Mouse (Mus musculus) gastrocnemius, postnatal 4 days (tissue): ENCODE measurements around the gene Pip4k2c. TPM values are rescaled to one million over a fixed set of nuclear protein-coding genes. Genes with fewer than 3 reads are reported as not detected.
A peak's percentile ranks its signal among the peaks of the same experiment; 100 is the strongest.

Experiments
- DNase-seq, 2 experiments: peaks; one replicate each; pipeline ENCODE4 v3.0.0; 2021 to 2022; ENCODE audit warnings: low spot score in 2 of 2, mixed read lengths in 2 of 2
- total RNA-seq, 2 experiments: library from RNA; stranded (reverse); gene quantifications; 2 replicates each; pipeline ENCODE4 v1.2.3; 2021

Pip4k2c gene
- total RNA-seq, 2 experiments from 2014 or later = 11.5 to 12.7 TPM

GRCm38 (mm10) chr10:127189651-127190381 is 21.6 kb downstream of the Pip4k2c start, which contains the start of gene Arhgef25:
Gene Arhgef25, minus strand, starts transcription at chr10:127190083.
- peak; percentile 62 to 69 for DNase-seq

DNA sequence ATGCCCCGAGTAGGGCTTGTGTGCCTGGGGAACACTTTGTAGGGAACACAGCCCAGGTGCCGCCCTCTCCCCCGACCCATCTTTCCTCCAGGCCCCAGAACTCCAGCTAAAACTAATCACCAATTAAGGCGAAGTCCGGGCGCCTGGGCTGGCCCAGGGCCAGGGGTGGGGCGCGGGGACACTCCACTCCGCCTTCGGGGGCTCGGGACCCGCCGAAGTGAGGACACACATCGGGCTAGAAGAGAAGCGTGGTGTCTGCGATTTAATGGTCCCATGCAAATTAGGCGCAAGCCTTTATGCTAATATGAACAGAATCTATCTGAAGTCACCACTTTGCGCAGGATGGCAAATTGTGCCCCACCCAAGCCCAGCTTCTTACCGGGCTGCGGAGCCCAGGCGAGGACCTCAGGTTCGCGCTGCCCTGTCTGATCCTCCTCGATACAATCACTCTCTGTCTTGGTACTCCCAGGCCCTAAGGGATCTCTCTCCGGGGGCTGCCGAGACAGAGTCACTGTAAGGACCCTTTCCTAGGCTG is 22.2 kb downstream of the Pip4k2c start:
- peak in 1 of 2 experiments; percentile 55 for DNase-seq

DNA sequence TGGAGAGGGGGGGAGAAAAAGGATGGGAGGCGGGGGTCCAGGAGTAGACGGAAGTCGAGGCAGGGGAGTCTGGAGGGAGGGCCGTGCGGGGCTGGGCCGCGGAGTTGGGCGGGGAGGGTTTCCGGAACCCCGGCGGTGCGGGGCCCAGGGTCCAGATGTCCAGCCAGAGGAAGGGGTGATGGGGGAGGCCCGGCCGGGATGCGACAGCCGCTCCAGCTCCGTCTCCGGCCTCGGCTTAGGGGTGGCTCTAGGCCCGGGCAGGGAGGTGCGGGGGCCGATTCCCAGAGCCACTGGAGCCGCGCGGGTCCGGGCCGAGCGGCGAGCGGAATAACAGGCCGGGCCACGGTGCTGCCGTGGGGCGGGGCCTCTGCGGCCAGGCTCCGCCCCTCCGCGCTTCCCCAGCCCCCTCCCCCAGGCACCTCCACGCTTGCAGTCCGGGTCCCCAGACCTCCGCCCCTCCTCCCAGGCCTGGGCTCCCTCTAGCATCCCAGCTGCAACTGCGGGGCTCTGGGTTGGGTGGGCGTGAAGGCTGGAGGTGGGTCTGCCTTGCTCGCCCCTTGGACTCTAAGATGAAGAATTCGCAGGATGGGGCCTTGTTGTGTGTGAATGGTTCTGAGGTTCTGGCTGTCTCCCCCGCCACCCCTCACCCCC is 22.8 kb downstream of the Pip4k2c start:
- DNase-seq = peak in 1 of 2 experiments; percentile 72

- DNase-seq = no peak
Measured at GRCm38 (mm10) chr10:127188079-127188453, 23.3 kb downstream of the Pip4k2c start.

DNA sequence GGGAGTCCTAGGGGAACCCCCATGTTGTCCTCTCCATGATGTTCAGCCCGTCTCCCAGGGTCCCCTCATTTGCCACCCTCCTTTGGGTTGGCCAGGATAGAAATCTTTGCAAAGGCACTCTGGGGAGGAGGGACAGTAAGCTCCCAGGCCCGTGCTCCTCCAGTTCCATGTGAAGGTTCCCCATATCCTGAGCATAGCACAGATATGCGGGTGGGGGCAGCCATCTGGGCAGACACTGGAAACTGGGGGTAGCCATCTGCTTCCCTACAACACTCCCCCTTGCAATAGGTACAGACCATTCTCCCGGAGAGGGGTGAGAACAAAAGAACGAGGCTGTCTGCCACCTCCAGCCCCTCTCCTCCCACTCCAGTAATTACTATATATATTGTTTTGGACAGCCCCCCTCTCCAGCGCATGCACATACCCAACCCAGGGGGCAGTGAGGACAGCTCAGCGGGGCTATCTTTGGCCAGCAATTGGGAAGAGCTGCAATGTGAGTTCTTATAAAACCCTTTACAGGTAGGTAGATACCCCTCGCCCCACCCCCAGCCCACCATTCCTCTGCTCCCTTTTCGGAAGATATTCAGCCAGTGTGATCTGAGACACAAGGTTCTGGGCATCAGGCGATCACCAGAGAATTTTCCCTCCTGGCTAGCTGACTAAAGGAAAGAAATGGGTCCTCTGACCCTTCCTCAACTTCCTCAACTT is 23.9 kb downstream of the Pip4k2c start:
- DNase-seq = no peak

GRCm38 (mm10) chr10:127186451-127186850 is 24.9 kb downstream of the Pip4k2c start:
- DNase-seq = no peak

DNA sequence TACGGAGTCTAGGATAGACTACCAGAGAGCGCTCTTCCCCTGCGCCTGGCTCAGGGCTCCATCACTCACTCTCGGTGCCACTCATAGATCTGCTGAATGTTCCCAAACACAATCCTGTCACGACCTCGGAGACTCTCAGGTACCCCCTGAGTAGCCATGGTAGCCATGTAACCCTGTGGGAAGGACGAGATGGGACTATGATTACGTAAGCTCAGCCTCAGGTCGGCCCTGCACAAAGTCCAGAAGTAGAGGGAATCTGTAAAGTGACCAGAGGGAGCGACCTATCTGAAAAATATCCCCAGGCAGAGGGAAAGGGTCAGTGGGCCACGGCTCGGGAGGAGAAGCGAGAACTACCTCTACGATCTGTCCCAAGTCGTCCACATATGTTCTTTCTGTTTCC is 25.9 kb downstream of the Pip4k2c start:
- no peak for DNase-seq

GRCm38 (mm10) chr10:127185101-127185500 is 26.3 kb downstream of the Pip4k2c start:
- no peak for DNase-seq

DNA sequence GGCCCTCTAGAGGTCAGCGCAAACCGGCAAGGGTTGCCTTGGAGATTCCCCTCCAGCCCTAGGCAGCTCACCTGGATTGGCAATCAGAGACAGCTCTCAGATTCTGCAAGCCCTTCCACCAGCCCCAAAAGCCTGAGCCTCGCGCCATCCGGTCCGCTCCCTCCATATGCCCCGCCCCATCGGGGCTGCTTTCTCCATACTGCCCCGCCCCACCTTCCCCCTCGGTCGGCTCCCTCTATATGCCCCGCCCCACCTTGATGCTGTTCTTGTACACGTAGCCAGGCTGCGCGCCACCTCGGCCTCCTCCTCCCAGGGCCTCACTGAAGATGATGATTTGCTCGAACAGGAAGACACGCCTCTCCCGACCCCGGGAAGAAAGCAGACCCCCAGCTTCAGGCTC is 27.6 kb downstream of the Pip4k2c start:
- DNase-seq = no peak

DNA sequence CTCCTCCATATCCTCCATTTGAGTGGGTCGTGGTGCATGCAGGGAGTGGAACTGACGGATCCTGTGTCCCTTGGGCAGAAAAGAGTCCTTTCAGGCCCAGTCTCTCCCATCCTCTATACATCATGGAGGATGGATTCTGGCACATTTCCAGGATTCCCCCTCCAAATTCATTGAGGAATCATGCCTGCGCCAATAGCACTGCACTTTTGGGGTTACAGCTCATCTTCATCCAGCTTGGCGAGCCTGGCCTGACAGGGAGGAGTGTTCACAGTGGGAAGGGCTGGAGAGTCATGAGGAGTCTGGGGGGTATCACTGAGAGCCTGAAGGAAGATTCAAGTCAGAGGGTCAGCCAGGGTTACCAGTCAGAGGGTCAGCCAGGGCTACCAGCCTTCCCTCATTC is 28.8 kb downstream of the Pip4k2c start:
- no peak for DNase-seq

- DNase-seq = no peak
Measured at GRCm38 (mm10) chr10:127181566-127181965, 29.8 kb downstream of the Pip4k2c start.

- peak in 1 of 2 experiments; percentile 6 for DNase-seq
Measured at GRCm38 (mm10) chr10:127180695-127181047, 30.7 kb downstream of the Pip4k2c start.

DNA sequence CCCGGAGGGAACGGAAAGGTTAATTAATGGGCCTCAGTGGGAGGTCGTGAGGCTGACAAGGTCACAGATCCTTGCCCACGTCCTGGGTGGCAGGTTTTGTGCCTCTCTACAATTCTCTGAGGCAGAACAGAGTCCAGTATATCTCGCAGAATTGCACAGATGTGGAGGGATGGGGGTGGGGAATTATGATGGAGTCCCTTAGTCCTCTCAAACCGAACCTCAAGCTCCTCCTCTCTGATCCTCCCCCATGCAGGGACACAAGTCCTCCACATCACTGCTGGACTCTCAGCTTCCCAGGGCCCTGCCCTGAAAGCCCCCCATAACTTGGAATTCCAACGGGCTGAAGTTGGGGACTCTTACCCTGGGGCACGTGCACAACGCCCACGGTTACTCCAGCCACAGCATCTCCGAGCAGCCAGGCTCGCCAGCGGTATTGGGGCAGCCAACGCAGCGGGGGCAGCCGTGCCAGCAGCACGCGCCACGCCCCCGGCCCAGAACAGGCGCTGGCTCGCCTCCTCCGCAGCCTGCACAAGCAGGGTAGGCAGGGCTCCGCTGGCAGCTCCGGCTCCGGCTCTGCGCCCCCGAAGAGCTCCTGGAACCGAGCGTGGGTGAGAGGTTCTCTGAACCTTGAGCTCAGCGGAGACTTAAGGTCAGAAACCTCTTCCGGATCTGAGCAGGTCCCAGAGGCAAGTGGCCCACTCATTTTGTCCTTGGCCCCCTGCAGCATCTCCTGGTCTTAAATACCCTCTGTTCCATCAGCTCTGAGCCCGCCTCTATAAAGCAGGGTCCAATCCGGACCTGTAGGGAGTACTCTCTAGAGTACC is 31.3 kb downstream of the Pip4k2c start, which contains the start of gene Slc26a10:
Gene Slc26a10 (minus strand): TSS at position 775 of the 824 bp plus-strand sequence.
- peak in 1 of 2 experiments; percentile 25 for DNase-seq

DNA sequence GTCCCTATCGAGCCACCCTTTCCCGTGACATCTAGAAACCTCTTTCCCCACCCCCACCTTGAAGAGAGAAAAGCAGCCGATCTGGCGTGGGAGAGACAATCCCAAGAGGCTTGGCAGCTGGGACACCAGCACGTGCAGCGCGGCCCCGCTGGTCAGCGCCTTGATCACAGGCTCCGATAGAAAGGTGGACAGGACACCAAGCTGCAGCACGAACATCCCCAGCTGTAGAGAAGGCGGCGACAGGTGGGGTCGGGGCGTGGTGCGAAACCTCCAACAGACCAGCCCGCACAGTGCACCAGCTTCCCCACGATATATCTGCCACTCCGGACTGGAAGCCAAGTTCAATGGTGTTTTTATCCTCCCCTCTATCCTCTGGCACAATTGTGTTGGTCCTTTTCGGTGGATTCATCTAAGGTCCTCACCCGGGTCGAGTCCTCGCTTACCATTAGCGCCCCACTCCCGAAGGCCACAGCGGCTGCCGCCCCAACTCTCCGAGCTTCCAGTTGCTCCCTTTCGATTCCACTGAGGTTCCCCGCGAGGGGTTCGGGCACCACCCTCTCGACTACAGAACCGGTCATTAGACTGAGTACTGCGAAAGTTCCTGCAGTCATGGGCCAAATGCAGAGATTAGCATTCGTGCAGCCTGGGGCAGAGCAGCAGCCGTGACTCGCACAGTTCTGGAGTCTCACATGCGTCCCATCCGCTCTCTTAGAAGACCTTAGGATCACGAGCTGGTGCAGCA is 32.9 kb downstream of the Pip4k2c start:
- peak in 1 of 2 experiments; percentile 22 for DNase-seq

- DNase-seq = peak; percentile 56 to 77
Measured at GRCm38 (mm10) chr10:127177719-127178118, 33.7 kb downstream of the Pip4k2c start.

GRCm38 (mm10) chr10:127177235-127177634 is 34.1 kb downstream of the Pip4k2c start:
- peak in 1 of 2 experiments; percentile 10 for DNase-seq

DNA sequence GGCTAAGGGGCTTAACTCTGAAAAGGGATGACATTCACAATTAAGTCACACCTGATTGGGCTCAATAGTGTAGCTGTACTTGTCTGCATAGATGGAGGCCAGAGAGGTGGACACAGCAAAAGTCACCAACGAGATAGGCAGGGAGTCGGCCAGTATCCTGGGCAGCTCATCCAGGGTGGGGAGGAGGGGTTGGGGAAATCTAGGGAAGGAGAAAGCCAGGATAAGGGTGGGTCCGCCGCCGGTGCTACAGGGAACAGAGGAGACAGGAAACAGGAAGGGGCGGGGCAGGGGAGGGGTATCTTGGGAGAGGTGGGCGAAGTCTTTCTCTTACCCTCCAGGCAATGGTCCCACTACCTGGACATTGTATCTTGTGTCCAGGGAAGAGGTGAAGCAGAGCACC is 34.6 kb downstream of the Pip4k2c start:
- DNase-seq = peak in 1 of 2 experiments; percentile 12

GRCm38 (mm10) chr10:127176228-127176627 is 35.2 kb downstream of the Pip4k2c start:
- no peak for DNase-seq

DNA sequence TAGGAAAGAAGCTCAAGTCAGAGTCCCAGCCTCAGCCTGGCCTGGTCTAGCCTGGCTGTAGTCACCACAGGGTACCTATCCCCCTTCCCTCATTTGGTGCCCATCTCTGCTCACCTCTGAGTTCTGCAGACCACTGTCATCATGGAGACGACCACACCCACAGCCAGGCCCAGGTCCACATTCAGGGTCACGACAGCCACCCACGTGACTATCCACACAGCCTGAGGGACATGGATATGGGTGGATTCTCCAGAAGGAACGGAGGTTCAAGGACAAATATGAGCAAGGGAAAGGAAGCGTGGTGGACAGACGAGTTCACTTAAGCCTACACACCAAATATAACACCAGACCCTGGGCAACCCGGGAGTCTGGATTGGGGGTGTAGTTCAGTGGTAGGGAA is 37.2 kb downstream of the Pip4k2c start:
- DNase-seq = no peak
